Mouse (Mus musculus) heart, embryonic 11.5 days (tissue): ENCODE data around the gene Igsf8. TPM values are rescaled to one million over a fixed set of nuclear protein-coding genes. Genes with fewer than 3 reads are reported as not detected.

ENCODE experiments used
- ATAC-seq: fragments of 200-750 bp; cut with Nextera tagmentation; replicated peaks from 2 replicates; pipeline ENCODE4 v1.8.0; 2017; ENCODE audit warnings: moderate library complexity; ENCODE audit not compliant: insufficient number of reproducible peaks, low FRiP score, low TSS enrichment
- H3K27ac ChIP-seq: fragments of 300-500 bp; sonication (generic); 2 replicates; pipeline ENCODE4 v1.5.1; 2014; ENCODE audit warnings: mild to moderate bottlenecking, low read depth, low read length
- H3K27me3 ChIP-seq: fragments of 300-500 bp; sonication (generic); 2 replicates; pipeline ENCODE4 v1.6.1; 2014; ENCODE audit warnings: mild to moderate bottlenecking, low read length, mixed read lengths; ENCODE audit not compliant: control insufficient read depth, insufficient read depth
- H3K36me3 ChIP-seq: fragments of 300-500 bp; sonication (generic); 2 replicates; pipeline ENCODE4 v1.6.1; 2014; ENCODE audit warnings: mild to moderate bottlenecking, low read length, moderate library complexity, mixed read lengths; ENCODE audit not compliant: control insufficient read depth, insufficient read depth
- H3K4me1 ChIP-seq: fragments of 300-500 bp; sonication (generic); 2 replicates; pipeline ENCODE4 v1.6.1; 2014; ENCODE audit warnings: low read length; ENCODE audit not compliant: control insufficient read depth, insufficient read depth
- H3K4me2 ChIP-seq: fragments of 300-500 bp; sonication (generic); 2 replicates; pipeline ENCODE4 v1.6.1; 2014; ENCODE audit warnings: mild to moderate bottlenecking, moderate library complexity
- H3K4me3 ChIP-seq: fragments of 300-500 bp; sonication (generic); 2 replicates; pipeline ENCODE4 v1.5.1; 2014; ENCODE audit warnings: low read depth, low read length
- H3K9ac ChIP-seq: fragments of 300-500 bp; sonication (generic); 2 replicates; pipeline ENCODE4 v1.6.1; 2014; ENCODE audit warnings: mild to moderate bottlenecking, low read depth, low read length, moderate library complexity
- H3K9me3 ChIP-seq: fragments of 300-500 bp; sonication (generic); replicated peaks from 2 replicates; pipeline ENCODE4 v1.6.1; 2016; ENCODE audit warnings: low read length; ENCODE audit not compliant: control insufficient read depth
- WGBS: fragments of 180-500 bp; shearing (Covaris S2); extraction: QIAGEN DNeasy Blood & Tissue Kit; methylation state at CpG from one replicate; pipeline ENCODE4 v1.1.7; 2014; ENCODE audit not compliant: insufficient replicate concordance; 5-methylcytosine and 5-hydroxymethylcytosine counted together
- polyA plus RNA-seq: library from polyadenylated mRNA; unstranded; fragments of >200 nt; fragmentation: Nextera tagmentation; extraction: Ambion mirVana; gene quantifications from 2 replicates; pipeline ENCODE4 v1.2.1, GENCODE M21; 2014

Gene Igsf8
- polyA plus RNA-seq, 1 experiment from 2014 or later = 22.8 TPM

DNA sequence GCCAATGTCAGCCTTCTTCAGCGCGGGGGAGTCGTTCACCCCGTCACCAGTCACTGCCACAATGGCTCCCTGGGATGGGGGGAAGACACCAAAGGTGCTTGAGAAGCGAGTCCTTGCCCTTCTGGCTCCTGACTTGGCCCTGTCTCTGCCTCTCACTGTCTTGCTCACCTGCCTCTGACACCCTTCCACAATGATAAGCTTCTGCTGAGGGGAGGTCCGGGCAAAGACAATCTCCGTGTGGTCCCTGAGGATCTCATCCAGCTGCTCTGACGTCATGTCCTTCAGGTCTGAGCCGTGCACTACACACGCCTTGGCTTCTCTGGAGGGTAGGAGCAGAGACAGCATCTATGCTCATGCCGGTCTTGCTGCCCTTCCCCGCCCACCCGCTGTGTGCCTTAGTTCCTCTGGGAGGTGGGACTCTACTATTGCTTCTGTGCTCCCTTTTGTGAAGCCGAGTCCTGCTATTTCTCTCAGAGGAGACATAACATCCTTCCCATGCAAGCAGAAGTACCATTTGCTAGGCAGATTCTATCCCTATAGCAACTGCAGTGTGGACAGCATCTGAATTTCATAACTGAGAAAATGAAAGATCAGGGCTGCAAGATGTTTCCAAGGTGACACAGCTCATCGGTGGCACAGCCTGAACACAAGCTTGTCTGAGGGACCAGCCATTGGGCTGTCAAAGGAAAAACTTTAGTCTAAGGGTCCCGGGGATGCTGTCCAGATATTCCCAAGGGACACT lies 18.5 kb downstream of the Igsf8 start:
- no peak for ATAC-seq
- no peak overlapping the region for H3K4me3 ChIP-seq
- H3K27me3 ChIP-seq = no peaks in the 10 kb centered on the region
- no peak overlapping the region for H3K4me2 ChIP-seq
- WGBS = 70% methylated on average over 16 of the region's 16 CpGs
- no peaks in the 10 kb centered on the region for H3K9me3 ChIP-seq
- no peak overlapping the region for H3K9ac ChIP-seq
- no peaks in the 10 kb centered on the region for H3K36me3 ChIP-seq
- peaks cover 7% of the 10 kb centered on the region; the same call in 1 of the 2 replicates for H3K4me1 ChIP-seq
- H3K27ac ChIP-seq = no peak overlapping the region

GRCm38 (mm10) chr1:172281522-172282254 lies 20.2 kb downstream of the Igsf8 start:
- Histone ChIP-seq H3K9me3 (no peaks in the 10 kb centered on the region), H3K27me3 (no peaks in the 10 kb centered on the region), H3K36me3 (peaks cover 2% of the 10 kb centered on the region), H3K4me3 (no peak overlapping the region), H3K4me1 (peaks cover 7% of the 10 kb centered on the region; the same call in 1 of the 2 replicates), H3K9ac (no peak overlapping the region), H3K27ac (no peak overlapping the region), H3K4me2 (no peak overlapping the region)
- WGBS = 75% methylated on average over 10 of the region's 10 CpGs
- no peak for ATAC-seq

GRCm38 (mm10) chr1:172283073-172283472 lies 21.6 kb downstream of the Igsf8 start:
- no peak overlapping the region for H3K27ac ChIP-seq
- no peak overlapping the region for H3K4me3 ChIP-seq
- no peaks in the 10 kb centered on the region for H3K9me3 ChIP-seq
- H3K36me3 ChIP-seq = peaks cover 2% of the 10 kb centered on the region
- ATAC-seq = no peak
- peaks cover 7% of the 10 kb centered on the region; the same call in 1 of the 2 replicates for H3K4me1 ChIP-seq
- H3K9ac ChIP-seq = no peak overlapping the region
- no peaks in the 10 kb centered on the region for H3K27me3 ChIP-seq
- 88% methylated on average over 6 of the region's 6 CpGs for WGBS
- H3K4me2 ChIP-seq = no peak overlapping the region

DNA sequence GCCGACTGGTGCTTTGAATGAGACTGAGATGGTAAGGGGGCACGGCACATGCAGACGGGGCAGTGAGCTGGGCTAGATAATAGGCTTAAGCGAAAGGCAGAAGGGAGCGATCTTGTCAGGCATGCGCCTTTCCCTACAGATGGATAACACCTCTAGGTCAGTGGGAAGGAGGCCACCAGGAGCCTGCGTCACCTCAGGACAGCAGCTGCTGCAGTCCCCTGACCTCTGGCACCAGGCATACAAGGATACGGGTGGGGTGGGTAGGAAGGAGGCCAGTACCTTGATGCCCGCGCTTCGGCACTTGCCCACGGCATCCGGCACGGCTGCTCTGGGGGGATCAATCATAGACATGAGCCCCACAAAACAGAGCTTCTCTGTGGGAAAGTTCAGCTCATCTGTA lies 22.8 kb downstream of the Igsf8 start:
- H3K36me3 ChIP-seq = peaks cover 6% of the 10 kb centered on the region
- no peak overlapping the region for H3K4me2 ChIP-seq
- H3K4me3 ChIP-seq = no peak overlapping the region
- ATAC-seq = no peak
- no peak overlapping the region for H3K27ac ChIP-seq
- H3K9ac ChIP-seq = no peak overlapping the region
- H3K9me3 ChIP-seq = no peaks in the 10 kb centered on the region
- H3K4me1 ChIP-seq = no peaks in the 10 kb centered on the region
- H3K27me3 ChIP-seq = no peaks in the 10 kb centered on the region
- WGBS = 77% methylated on average over 14 of the region's 14 CpGs

GRCm38 (mm10) chr1:172286740-172287139 lies 25.3 kb downstream of the Igsf8 start:
- H3K9ac ChIP-seq = no peak overlapping the region
- no peak overlapping the region for H3K4me2 ChIP-seq
- no peak for ATAC-seq
- 90% methylated on average over 5 of the region's 5 CpGs for WGBS
- H3K27ac ChIP-seq = no peak overlapping the region
- H3K36me3 ChIP-seq = peaks cover 6% of the 10 kb centered on the region
- H3K4me3 ChIP-seq = no peak overlapping the region
- no peaks in the 10 kb centered on the region for H3K4me1 ChIP-seq
- no peaks in the 10 kb centered on the region for H3K27me3 ChIP-seq
- H3K9me3 ChIP-seq = no peaks in the 10 kb centered on the region

GRCm38 (mm10) chr1:172288900-172289616 lies 27.6 kb downstream of the Igsf8 start:
- Histone ChIP-seq H3K9me3 (no peaks in the 10 kb centered on the region), H3K36me3 (peaks cover 6% of the 10 kb centered on the region), H3K4me1 (no peaks in the 10 kb centered on the region), H3K4me3 (no peak overlapping the region), H3K27me3 (no peaks in the 10 kb centered on the region), H3K9ac (no peak overlapping the region), H3K4me2 (no peak overlapping the region), H3K27ac (no peak overlapping the region)
- no peak for ATAC-seq
- WGBS = 87% methylated on average over 11 of the region's 11 CpGs

DNA sequence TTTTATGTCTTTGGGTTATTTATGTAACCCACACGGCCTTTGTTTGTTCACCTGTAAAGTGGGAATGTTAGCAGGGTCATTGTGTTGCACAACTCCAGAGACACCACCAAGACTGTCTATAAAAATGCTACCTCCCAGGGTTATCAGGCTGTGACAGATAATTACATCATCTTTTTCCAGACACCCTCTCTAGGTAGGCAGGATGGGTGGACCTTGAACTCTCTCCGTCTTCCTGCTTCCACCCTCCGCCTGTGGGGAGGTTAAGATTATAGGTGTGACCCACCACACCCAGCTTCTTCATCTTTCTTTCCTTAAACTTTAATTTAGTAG lies 28.1 kb downstream of the Igsf8 start:
- Histone ChIP-seq H3K27me3 (no peaks in the 10 kb centered on the region), H3K4me3 (no peak overlapping the region), H3K27ac (no peak overlapping the region), H3K9me3 (no peaks in the 10 kb centered on the region), H3K36me3 (peaks cover 6% of the 10 kb centered on the region), H3K4me2 (no peak overlapping the region), H3K9ac (no peak overlapping the region), H3K4me1 (no peaks in the 10 kb centered on the region)
- 73% methylated on average over 3 of the region's 3 CpGs for WGBS
- ATAC-seq = no peak

- peaks cover 4% of the 10 kb centered on the region; the same call in 1 of the 2 replicates for H3K36me3 ChIP-seq
Measured at GRCm38 (mm10) chr1:172292880-172293279, 31.4 kb downstream of the Igsf8 start.

More at GRCm38 (mm10) chr1:172292880-172293279, 31.4 kb downstream of the Igsf8 start:
- 88% methylated on average over 2 of the region's 2 CpGs for whole genome bisulfite sequencing
- no peak overlapping the region for H3K4me2 ChIP-seq
- no peaks in the 10 kb centered on the region for H3K9me3 ChIP-seq
- H3K4me3 ChIP-seq = no peak overlapping the region
- ATAC-seq = no peak
- peaks cover 19% of the 10 kb centered on the region for H3K4me1 ChIP-seq
- H3K9ac ChIP-seq = no peak overlapping the region
- H3K27ac ChIP-seq = no peak overlapping the region
- no peaks in the 10 kb centered on the region for H3K27me3 ChIP-seq
